Mouse (Mus musculus) liver, embryonic 14.5 days (tissue): ENCODE results near the gene Gas2l3.

Source experiments
- CTCF ChIP-seq: IDR thresholded peaks from 2 replicates; pipeline ENCODE4 v1.5.1; 2016; ENCODE audit warnings: antibody characterized with exemption, low read depth, control low read depth
- EP300 ChIP-seq: IDR thresholded peaks from 2 replicates; pipeline ENCODE4 v1.6.1; 2016; ENCODE audit warnings: antibody characterized with exemption, low read depth

DNA sequence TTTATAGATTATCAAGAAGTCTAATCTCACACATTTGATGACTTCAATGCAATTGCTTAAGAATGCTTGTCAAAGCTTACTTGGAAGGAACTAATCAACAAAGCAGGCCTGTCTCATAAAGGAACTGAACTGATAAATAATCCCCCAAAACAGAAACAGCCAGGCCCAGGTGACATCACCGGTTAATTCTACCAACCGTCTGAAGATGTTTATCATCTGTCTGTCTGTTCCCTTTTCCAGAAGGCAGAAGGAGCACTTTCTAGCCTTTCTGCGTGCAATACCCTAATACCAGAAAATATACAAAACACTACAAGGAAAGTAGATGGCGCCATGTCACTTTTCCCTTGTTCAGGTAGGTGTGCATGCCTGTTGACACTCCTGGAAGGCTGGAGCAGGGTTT, 45.7 kb upstream of the Gas2l3 start:
- TF ChIP-seq CTCF, result no peak
- TF ChIP-seq EP300, result no peak
